Mouse (Mus musculus): ENCODE data around the gene Ccdc152.

DNA sequence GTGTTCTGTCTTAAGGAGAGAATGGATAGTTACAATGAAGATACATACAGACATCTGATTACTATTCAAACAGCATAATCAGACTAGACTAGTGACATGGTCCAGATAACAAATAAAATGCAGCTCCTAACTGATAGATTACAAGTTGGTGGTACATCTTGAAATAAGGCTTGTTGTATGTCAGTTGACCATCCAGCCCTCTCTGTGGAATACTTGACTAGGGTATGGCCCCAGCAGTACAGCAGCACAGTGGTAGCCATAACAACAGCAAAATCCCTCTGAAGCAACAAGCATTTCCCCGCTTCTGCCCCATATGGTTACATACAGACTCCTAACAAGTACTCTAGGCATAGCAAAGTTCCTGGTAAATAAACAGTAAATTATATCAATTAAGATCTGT is 21.6 kb downstream of the Ccdc152 start:
- no peak for TF ChIP-seq CHD2 (IDR thresholded peaks at IDR 0.05; ENCODE audit: low read depth, low read length)
- TF ChIP-seq MAFK (IDR thresholded peaks at IDR 0.05; ENCODE audit: insufficient read depth, low read depth, low read length): no peak

Measured in ES-E14 (cell line).